Mouse (Mus musculus) layer of hippocampus, adult 9-11 months (tissue): Measurements from ENCODE around the gene Twsg1.

Source experiments
- DNase-seq: peaks from one replicate; pipeline ENCODE4 v3.0.0; 2022

The Twsg1 gene

DNA sequence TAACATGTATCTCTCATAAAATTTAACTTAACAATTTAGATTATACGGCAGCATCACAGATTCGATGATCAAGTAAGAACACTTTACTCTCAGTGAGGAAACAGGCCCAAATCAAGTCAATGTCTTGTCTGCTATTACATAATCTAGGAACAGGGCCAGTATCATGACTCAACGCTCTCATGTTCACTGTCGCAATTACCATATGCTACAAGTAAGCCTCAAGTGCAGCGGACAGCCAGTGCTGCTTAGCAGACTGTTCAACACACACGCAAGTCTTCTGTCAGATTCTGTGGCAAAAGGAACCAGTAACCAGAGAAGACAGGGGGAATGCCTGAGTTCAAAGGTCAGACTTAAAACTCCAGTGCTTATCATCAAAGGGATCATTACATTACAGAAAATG is 20.1 kb downstream of the Twsg1 start:
- peak; percentile 91 for DNase-seq

DNA sequence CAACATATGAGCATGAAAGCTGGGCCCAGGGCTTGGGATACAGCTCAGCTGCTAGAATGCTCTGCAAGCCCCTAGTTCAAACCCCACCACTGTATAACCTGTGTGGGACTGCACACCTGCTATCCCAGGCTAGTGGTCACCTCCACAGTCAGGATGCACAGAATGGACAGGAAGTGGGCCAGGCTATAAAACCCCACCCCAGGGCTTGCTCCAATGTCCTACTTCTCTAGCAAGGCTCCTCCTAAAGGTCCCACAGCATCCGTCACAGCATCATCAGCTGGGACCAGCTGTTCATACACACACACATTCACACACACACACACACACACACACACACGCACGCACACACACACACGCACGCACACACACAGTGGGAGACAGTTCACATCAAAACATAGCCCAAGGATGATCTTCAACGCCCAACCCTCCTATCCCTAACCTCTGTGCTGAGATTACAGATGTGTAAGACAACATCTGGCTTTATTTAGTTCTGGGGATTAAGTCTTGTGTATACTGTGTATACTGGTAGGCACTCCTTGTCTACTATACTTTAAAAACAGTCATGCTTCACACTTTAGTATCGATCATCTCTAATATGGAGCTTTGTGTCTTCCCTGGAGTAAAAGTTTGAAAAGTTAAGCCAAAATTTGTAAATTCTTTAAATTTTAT is 20.7 kb downstream of the Twsg1 start:
- DNase-seq = no peak

DNA sequence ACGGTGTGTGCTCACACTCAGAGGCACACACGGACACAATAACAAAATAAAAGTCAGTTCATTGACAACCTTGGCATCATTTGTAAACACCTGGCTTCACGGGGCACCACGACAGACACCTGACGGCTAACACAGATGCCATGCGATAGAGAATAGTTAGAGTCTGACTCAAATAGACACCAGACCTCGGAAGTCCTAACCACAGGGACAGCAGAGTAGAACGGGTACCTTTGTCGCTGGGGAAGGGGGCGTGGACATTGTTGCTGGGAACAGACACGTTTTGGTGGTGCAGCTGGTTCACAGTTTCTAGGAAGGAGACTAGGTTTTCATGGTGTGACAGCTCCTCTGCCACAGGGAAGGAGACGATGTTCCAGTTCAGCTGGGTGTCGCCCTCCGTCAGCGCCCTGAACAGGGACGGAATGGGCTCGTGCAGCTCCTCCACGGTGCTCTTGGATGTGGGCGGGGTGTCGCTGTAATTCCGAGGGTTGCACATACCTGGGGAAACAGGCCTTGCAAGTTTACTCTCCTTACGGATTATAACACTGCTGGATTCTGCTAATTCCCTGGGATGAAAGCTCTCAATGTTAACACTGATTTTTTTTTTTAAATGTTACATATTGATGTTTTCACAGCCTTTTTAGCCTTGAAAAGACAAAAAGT is 21.6 kb downstream of the Twsg1 start:
- no peak for DNase-seq

DNA sequence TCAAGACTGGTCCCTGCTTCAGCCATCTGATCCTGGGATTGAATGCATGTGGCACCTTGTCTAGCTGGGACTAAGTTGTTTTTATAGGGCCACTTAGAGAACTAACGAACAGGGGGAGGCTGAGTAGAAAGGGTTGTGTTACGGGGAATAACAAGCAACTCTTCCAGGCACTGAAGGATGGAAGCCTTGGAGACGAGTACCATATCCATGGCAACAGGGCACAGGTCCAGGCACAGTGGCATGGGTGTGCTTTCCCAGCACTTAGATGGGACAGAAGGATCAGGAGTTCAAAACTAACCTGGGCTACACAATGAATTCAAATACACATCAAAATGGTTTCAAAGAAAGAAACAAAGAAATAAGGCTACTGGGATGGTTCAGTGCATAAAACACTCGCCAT is 23.9 kb downstream of the Twsg1 start:
- peak; percentile 45 for DNase-seq

DNA sequence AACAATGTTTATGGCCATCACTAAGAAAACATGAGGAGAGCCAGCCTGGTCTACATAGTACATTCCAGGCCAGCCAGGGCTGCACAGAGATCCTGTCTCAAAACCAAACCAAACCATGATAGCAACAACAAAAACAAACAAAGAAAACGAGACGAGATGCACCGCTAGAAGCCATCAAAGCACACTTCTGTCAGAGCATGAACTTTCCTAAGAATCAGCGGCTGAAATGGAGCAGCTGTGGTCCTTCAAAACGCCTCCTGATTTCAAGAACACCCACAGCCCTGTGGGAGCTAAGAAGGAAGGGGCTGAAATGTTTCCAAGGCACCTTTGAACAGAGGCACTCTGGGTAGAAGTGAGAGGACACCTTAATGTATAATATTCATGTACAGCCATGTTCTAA is 26.8 kb downstream of the Twsg1 start:
- no peak for DNase-seq

DNA sequence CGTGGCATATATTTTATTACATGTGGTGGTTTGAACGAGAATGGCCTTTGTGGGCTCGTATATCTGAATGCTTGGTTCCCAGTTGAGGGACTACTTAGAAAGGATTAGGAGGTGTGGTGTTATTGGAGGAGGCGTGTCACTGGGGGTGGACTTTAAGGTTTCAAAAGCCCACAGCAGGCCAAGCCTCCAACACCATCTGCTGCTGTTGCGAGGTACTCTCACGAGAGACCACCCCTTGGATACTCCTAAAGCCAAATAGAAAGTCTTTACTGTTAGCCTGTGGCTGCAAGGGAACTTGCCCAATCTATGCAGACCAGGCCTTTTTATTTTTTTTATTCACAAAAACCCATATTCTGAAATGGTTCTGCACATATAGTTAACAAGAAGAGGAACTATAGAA is 29.1 kb downstream of the Twsg1 start:
- DNase-seq = no peak

DNA sequence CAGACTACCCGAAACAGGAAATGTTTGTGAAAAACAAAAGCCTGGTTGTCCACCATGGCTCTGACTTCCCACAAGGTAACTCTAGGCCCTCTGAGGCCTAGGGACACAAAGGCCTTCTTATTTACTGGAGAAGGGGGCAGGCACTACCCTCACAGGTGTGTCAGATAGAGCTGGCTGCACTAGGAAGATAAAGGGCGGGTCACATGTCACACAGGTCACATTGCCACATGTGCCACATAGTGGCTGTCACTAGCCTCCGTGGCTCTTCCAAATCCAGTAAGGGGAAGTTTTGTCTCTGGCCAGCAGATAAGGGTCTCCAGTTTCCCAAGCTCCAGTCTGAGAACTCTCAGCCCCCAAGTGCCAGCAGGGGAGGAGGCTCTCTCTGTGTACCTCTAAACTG is 31.8 kb downstream of the Twsg1 start:
- DNase-seq = no peak

DNA sequence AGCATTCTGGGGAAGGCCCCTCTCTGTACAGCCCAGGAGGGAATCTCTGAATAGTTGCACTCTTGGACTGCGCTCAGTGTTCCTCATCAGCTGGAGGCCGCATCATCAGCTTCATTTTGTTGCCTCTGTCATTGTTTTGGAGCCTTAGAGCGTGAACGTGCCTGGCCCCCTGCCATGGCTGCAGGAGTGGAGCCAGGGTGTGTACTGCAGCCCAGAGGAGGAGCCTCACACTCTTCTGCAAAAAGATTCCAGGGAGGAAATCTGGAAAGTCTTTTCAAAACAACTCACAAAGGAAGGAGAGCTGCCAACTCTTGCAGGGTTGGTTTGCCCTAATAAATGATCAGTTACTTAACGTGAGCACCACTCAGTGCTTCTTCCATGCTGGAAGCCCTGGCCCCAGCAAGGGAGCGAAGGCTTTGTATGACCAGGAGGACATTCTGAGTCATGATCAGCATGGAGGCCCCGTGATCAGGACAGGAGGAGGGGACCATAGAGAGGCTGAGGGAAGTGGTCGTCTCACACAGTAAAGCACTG is 34.8 kb downstream of the Twsg1 start:
- peak; percentile 78 for DNase-seq

DNA sequence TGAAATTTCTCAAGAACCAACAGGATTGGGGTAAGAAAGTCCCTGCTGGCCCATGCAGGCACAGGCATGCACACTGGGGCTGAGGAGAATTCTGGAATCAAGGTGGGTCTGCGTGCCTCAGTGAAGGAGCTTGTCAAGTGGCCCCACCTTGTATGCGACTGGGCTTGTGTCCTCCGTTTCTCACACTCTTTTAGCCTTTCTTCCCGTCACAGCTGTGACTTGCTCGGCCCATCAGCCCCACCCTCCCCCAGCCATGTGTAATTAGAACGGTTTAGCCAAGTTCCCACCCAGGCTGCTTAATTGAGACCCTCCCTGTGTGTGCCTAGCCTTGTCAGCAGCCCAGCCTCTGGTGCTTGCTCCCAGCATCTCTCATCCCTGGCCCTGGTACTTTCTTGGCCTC is 36.9 kb downstream of the Twsg1 start:
- DNase-seq = no peak

DNA sequence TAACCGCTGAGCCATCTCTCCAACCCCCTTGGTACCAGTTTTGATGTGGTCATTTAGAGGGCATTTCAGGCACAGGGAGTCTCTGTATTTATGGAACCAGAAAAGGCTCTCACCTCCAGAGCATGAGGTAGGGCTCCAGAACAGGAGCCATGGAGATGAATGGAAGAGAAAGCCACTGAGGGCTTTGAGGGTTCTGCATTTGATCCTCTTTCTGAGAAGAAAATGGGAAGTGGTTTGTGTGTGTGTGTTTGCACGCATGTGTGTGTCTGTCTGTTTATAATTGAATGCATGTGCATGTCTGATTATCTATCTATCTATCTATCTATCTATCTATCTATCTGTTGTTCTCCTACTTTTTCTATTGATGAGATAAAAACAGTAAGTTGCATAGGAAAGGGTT is 38.8 kb downstream of the Twsg1 start:
- DNase-seq = no peak

DNA sequence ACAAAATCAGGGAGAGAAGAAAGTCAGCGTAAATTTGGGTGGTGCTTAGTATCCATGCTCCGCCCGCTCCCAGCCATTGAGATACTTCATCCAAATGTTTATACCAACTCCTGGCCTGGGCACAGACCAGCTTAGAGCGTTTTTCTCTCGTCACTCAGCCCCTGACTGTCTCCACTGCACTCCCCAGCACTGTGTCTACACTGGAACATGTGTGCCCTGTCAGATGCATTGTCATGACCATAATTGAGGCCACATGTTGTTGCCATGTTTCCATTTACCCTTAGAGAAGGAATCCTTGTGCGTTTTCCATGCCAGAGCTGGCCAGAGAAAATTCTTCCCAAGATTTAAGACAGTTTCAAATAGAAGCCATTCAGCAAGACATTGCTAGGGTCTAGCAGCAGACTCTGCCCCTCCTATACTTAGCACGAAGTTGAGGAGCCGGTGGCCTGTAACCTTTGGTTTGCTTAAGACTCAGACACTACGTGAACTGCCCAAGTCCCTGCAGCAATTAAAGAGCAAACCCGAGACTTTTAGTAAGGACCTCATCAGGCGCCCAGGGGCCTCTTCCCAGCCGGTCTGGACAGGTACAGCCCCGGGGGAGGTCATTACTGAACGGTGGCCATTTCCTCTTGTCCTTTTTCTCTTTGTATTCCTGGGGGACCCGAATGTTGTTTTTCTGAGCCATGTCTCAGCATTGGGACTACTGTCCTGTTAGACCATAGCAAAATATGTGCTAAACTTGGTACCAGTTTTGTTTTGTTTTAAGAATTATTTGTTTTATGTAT is 39.5 kb downstream of the Twsg1 start:
- no peak for DNase-seq

DNA sequence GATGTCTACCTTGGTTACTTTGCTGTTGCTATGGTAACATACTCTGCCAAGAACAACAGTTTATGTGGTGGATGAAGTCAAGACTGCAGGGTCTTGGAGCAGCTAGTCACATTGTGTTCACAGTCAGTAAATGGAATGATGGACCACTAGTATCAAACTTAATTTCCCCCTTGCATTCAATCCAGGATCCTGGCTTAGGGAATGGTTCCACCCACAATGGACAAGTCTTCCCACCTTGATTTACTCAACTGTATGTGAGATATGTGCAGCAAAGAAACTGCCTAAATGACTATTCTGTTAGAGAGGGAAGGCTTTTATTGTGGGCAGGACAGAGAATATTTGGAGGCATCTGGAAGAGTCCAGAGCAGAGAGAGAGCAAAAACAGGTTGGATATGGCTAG is 42.8 kb downstream of the Twsg1 start:
- no peak for DNase-seq

DNA sequence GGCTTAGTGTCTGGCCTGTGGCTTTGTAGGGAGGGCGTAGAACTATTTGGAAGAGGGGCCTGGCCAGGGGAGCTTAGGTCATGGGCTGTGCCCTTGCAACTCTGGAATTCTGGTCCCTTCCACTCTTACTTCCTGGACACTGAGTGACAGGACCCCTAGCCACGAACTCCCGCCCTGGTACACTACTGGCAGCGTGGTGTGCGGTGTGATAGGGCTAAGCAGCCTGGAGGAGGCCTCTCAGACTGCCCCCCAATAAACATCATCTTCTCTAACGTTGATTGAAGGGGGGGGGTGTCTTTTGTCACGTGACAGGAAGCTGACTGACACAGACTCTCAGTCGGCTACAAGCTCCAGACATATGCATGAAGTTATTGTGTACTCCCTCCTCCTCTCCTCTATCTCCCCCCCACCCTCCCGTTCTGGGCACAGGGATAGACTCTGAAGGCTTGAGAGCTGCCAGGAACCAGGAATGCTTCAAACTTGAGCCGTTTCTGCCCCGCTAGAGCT is 44.1 kb downstream of the Twsg1 start:
- DNase-seq = no peak

DNA sequence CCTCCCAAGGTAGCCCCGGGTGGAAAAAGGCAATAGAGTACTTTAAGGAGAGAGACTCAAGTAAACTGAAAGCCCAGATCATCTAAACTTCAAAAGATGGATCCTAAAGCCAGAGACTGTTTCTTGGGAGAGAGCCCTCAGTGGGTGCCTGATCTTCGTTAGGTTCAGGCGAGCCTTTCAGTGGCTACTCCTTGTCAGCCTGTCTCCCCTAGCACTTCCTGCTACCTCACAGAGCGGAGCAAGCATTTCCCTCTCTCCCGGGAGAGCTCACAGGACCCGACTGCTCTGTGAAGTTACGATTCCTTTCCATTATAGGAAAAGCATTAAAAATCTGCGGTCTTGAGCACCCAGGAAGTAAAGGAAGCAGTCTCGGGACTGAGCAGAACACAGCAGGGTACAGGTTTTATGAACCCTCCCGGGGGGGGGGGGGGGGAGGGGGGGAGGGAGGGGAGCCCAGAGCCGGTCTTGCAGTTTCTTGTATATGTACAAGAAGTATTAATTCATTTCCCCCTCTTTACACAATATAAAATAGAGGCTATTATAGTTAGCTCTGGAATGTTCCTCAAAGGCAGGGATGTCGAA is 44.6 kb downstream of the Twsg1 start:
- DNase-seq = no peak

DNA sequence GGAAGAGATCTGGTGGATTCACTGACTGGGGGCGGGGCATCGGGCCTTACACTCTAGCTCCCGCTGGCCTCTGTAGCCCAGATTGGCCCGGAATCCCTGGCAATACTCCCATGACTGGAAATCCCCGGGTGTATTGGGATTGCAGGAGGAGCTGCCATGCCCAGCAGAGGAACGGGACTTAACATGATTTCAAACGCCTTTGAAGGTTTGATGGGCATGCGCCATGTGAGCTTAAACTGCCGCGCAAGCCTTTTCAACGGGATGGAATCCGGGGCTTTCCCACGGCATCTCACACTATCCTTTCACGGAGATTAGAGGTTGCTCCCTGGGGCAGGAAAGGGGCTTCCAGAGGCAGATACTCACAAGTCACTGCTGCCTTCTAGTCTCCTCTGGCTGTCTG is 45.8 kb downstream of the Twsg1 start:
- DNase-seq = no peak

DNA sequence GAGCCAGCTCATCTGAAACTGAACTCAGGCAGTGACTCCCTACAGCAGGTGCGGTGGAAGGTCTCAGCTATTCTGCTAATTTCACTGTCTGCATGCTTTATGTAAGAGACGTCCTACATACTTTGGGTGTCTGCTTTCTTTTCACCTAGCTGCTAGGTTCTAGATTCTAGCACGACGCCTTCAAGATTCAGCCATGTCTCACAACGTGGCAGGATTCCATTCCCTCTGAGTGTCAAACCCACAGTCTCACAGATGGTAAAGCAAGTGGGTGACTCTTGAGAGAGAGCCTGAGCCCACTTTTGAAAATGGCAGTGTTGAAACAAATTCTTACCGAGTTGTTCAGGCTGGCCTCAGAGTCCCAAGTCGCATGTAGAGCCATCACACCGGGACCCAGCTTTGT is 47.2 kb downstream of the Twsg1 start:
- DNase-seq = no peak

DNA sequence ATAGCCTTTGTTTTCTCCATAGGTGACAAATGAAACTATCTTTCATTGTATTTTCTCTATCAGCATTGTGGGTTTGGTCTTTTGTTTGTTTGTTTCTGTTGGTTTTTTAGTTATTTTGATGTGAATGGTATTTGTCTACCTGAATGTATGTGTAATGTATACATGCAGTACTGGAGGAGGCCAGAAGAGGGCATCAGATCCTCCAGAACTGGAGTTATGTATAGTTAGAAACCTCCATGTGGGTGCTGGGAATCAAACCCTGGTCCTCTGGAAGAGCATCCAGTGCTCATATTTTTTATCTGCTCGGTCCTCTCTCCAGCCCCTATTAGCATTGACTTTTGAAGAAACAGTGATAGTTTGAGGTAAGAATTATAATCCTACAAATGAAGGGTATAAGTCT is 48.0 kb downstream of the Twsg1 start:
- DNase-seq = no peak

DNA sequence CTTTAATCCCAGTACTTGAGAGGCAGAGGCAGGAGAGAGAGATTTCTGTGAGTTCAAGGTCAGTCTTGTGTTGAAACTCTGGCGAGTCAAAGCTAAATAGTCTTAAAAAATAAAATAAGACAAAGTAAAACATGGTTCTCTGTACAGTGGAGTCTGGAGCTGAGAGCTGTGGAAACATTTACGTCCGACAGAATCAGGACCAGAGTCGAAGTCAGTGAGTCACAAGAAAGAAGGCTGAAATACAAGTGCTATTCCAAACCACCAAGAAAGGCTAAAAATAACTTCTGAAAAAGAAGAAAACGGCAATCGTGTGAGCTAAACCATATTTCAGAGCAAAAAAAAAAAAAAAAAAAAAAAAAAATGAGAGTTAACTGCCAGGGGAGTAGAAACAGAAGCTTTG is 48.7 kb downstream of the Twsg1 start:
- DNase-seq = no peak

DNA sequence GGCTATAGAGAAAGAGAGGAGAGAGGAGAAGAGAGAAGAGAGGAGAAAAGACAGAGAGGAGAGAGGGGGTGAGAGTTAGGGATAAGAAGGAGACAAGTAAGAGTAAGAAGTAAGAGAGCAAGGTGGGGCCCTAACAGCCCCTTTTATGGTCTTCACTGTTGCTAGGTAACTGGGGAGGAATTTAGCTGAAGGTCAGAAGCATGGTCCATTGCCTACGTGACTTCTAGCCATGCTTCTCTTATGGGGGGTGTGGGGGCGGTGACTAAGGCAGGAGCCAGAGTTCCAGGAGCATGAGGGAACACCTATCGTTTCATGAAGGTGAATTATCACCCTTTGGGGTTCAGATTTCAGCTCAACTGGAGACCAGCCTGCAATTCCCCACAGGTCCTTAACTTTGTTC is 55.0 kb downstream of the Twsg1 start:
- no peak for DNase-seq

DNA sequence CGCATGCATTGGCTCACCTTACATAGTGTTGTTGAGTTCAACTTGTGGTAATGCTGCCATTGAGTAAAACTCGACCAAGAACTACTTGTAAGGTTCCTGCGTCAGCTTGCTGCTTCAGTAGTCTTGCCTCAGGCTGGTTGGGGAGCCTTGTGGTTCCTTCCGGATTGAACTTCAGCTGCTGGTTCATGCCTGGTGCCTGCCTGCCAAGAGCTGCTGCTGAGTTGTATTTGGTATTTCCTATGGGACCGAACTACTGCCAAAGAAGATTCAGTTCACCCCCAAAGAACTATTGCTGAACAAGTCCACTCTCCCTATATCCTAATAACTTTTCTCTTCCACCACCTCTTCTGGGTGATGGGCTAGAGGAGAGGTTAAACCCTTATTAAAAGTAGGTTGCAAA is 61.5 kb downstream of the Twsg1 start:
- no peak for DNase-seq

DNA sequence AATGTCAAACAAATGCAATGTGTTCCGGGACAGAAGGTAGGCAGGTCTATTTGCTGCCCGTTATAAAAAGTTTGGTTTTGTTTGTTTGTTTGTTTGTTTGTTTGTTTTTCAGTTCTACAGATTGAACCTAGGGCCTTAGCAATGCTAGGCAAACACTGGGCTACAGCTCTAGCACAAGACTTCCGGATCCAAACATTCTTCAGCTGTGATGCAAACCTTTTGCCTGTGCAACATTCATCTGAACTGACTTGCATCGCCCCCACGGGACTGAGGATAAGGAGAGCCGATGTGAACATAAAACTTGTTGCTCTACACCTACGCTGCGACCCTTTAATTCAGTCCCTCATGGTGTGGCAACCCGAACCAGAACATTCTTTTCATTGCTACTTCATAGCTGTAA is 64.5 kb downstream of the Twsg1 start:
- no peak for DNase-seq

DNA sequence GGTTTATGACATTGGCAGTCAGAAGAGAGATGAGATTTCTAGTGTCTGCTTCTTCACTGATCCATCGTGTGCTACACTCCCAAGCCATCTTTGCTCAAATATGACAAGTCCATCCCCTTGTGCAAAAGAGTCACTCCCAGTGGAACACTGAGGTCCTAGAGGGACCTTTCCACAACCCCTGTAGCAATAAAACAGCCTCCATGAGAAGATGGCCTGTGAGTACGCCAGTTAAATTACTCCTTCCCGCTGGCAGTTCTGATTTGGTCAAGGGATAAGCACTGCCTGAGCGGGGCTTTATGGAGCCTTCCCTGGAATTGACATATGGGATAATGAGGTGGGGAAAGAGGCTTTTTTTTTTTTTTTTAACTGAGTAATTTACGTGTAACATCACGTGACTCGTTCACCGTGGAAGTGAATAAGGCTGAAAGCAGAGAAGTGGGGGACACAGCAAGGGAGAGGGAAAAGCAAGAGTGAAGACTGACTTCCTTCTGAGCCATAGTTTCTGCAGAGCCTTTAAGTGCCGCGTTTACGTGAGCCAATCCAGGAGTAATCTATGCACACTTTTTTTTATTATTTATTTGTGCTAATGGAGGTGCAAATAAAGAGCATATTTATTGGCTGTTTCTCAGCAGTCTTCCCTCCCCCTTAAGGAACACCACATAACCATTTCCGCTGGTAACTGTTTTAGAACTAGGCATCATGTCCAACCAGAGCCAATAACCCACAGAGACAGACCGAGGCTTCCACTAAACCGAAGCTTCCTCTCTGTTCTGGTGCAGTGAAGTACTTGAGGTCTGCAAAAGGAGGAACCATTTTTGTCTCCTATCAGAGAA is 65.1 kb downstream of the Twsg1 start, which contains the start of gene Ralbp1:
Gene Ralbp1 (minus strand): TSS at position 102 of the 833 bp plus-strand sequence.
- DNase-seq = peak; percentile 60

DNA sequence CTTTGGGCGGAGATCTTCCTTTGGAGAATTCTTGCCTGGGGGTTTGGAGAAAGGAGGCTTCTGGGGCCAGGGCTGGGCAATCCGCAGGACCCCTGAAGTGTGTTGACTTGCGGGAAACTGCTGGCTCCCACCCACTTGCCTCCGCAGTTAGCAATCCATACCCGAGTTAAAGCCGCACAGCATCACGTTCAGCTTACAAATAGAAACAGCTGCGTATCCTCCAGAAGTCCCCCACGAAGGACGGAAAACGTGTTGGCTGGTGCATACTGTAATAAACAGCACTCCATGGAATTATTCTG is 65.7 kb downstream of the Twsg1 start:
- no peak for DNase-seq
